In the genomic region with DNA sequence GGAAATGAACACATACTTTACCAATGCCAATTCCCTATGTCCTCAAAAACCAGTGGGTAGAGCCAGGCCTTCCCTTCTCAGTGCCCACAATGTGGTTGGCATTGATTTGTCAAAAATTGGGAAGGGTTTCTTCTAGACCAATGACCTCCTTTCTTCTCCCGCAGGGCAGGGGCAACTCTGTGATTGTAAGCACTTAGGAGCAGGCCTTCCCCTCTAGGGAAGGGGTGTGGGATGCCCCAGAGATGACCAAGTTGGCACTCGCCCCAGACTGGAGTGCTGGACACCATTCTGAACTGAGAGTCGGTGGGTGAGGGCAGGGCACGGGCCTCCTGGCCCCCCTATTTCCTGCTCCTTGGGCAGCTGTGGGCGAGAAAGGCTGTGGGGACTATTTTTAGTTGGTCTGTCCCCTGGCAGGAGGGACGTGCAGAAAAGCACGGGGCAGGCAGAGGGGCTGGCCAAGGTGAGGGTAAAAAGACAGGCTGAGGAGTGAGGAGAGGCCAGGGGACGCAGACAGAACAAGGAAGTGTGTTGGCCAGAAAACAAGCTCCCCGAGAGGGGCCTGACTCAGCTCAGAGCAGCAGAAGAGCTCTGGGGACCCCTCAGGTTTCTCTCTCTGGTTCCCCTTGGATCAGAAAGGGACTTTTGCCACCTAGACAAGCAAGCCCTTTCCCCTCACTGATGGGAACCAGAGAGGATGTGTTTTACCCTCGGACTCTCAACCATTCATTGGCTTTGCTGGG, we compare ENCODE assay signal across 7 mouse cellular contexts. TPM values are rescaled to one million over a fixed set of nuclear protein-coding genes. Genes with fewer than 3 reads are reported as not detected.
DNase-seq lines count a peak whose midpoint lies in the region; ATAC-seq and TF ChIP-seq lines count a peak whose summit lies in the region.

No protein-coding gene starts in this region.

- ATAC-seq in lung, embryonic 14.5 days (ENCODE audit: insufficient read depth): no peak
- ATAC-seq in embryonic facial prominence, embryonic 12.5 days (ENCODE audit: insufficient number of reproducible peaks, insufficient read depth, low FRiP score, low TSS enrichment): no peak
- ATAC-seq in hindbrain, embryonic 14.5 days (ENCODE audit: low FRiP score): no peak
- ATAC-seq in midbrain, embryonic 12.5 days (ENCODE audit: low FRiP score, low read depth): no peak

- peak overlapping the region; percentile 92 for H3K27ac ChIP-seq in lung, embryonic 14.5 days (ENCODE audit: low read depth)
- H3K27ac ChIP-seq in embryonic facial prominence, embryonic 12.5 days: peak overlapping the region; percentile 95
- H3K27ac ChIP-seq in hindbrain, embryonic 14.5 days: peak overlapping the region; percentile 18; the same call in 1 of the 2 replicates
- peak overlapping the region; percentile 47; the same call in 1 of the 2 replicates for H3K27ac ChIP-seq in midbrain, embryonic 12.5 days (replicated peaks)

- peaks cover 74% of the 10 kb centered on the region for H3K4me1 ChIP-seq in lung, embryonic 14.5 days (ENCODE audit: insufficient read depth)
- H3K4me1 ChIP-seq in embryonic facial prominence, embryonic 12.5 days: peaks cover 97% of the 10 kb centered on the region
- H3K4me1 ChIP-seq in hindbrain, embryonic 14.5 days (replicated peaks; ENCODE audit: control insufficient read depth, insufficient read depth, low read length): peaks cover 66% of the 10 kb centered on the region
- H3K4me1 ChIP-seq in midbrain, embryonic 12.5 days: peaks cover 67% of the 10 kb centered on the region

- peak overlapping the region; percentile 33 for H3K9ac ChIP-seq in lung, embryonic 14.5 days
- peak overlapping the region; percentile 35; the same call in 1 of the 2 replicates for H3K9ac ChIP-seq in embryonic facial prominence, embryonic 12.5 days
- H3K9ac ChIP-seq in hindbrain, embryonic 14.5 days: no peak overlapping the region
- 0 out of 2 replicates have a peak overlapping the region, but pooled peaks have one; percentile 20 for H3K9ac ChIP-seq in midbrain, embryonic 12.5 days (replicated peaks)

- H3K4me3 ChIP-seq in lung, embryonic 14.5 days (ENCODE audit: low read depth, low read length): no peak overlapping the region
- H3K4me3 ChIP-seq in embryonic facial prominence, embryonic 12.5 days: no peak overlapping the region
- H3K4me3 ChIP-seq in hindbrain, embryonic 14.5 days (replicated peaks; ENCODE audit: low read length): no peak overlapping the region
- H3K4me3 ChIP-seq in midbrain, embryonic 12.5 days: no peak overlapping the region

- H3K27me3 ChIP-seq in lung, embryonic 14.5 days (ENCODE audit: insufficient read depth, low read length): no peaks in the 10 kb centered on the region
- H3K27me3 ChIP-seq in embryonic facial prominence, embryonic 12.5 days: no peaks in the 10 kb centered on the region
- no peaks in the 10 kb centered on the region for H3K27me3 ChIP-seq in hindbrain, embryonic 14.5 days (ENCODE audit: control insufficient read depth, insufficient read depth, low read length)
- H3K27me3 ChIP-seq in midbrain, embryonic 12.5 days: peaks cover 32% of the 10 kb centered on the region

- WGBS in lung, embryonic 14.5 days: 17% methylated on average over 10 of the region's 10 CpGs
- WGBS in embryonic facial prominence, embryonic 12.5 days: 27% methylated on average over 10 of the region's 10 CpGs
- 39% methylated on average over 10 of the region's 10 CpGs for WGBS in hindbrain, embryonic 14.5 days
- 63% methylated on average over 10 of the region's 10 CpGs for WGBS in midbrain, embryonic 12.5 days

- peak; percentile 45 for DNase-seq in lung, embryonic 14.5 days
- no peak for DNase-seq in lung, postnatal 14 days
- no peak for DNase-seq in hindbrain, embryonic 14.5 days (ENCODE audit: low spot score)
- no peak for DNase-seq in embryo, embryonic 10 days (ENCODE audit: low spot score)
- DNase-seq in layer of hippocampus, postnatal 36 days: no peak

- H3K4me2 ChIP-seq in lung, embryonic 14.5 days: peak overlapping the region; percentile 91
- peak overlapping the region; percentile 88 for H3K4me2 ChIP-seq in embryonic facial prominence, embryonic 12.5 days (replicated peaks)
- peak overlapping the region; percentile 64; the same call in 1 of the 2 replicates for H3K4me2 ChIP-seq in hindbrain, embryonic 14.5 days (replicated peaks)
- no peak overlapping the region for H3K4me2 ChIP-seq in midbrain, embryonic 12.5 days (replicated peaks)

- no peaks in the 10 kb centered on the region for H3K36me3 ChIP-seq in lung, embryonic 14.5 days (ENCODE audit: insufficient read depth)
- no peaks in the 10 kb centered on the region for H3K36me3 ChIP-seq in embryonic facial prominence, embryonic 12.5 days
- no peaks in the 10 kb centered on the region for H3K36me3 ChIP-seq in hindbrain, embryonic 14.5 days (replicated peaks; ENCODE audit: control insufficient read depth, insufficient read depth)
- H3K36me3 ChIP-seq in midbrain, embryonic 12.5 days: no peaks in the 10 kb centered on the region

- no peaks in the 10 kb centered on the region for H3K9me3 ChIP-seq in lung, embryonic 14.5 days (ENCODE audit: low read depth, low read length)
- no peaks in the 10 kb centered on the region for H3K9me3 ChIP-seq in embryonic facial prominence, embryonic 12.5 days
- no peaks in the 10 kb centered on the region for H3K9me3 ChIP-seq in hindbrain, embryonic 14.5 days (ENCODE audit: control insufficient read depth, low read length)
- H3K9me3 ChIP-seq in midbrain, embryonic 12.5 days: no peaks in the 10 kb centered on the region

- TF ChIP-seq CTCF in lung, embryonic 14.5 days (IDR thresholded peaks at IDR 0.05; ENCODE audit: low read depth): no peak

RNA-seq across cellular contexts. Expression of gene Rara, which starts 3.3 kb away (rescaled TPM):
- 43.2 and 45.3 TPM in 2 replicates for polyA plus RNA-seq in lung, embryonic 14.5 days (2014; fragmentation: Nextera tagmentation; extraction: Ambion mirVana)
- 48.8 and 49.2 TPM in 2 replicates for polyA plus RNA-seq in embryonic facial prominence, embryonic 12.5 days (2016; fragmentation: Nextera tagmentation; extraction: Ambion mirVana)
- 18.4 and 18.7 TPM in 2 replicates for polyA plus RNA-seq in hindbrain, embryonic 14.5 days (2014; fragmentation: Nextera tagmentation; extraction: Ambion mirVana)
- 15.5 and 17.3 TPM in 2 replicates for polyA plus RNA-seq in midbrain, embryonic 12.5 days (2016; fragmentation: Nextera tagmentation; extraction: Ambion mirVana)
- 10 to 100 TPM; 18.5 to 18.7 TPM for total RNA-seq in layer of hippocampus, postnatal 36 days (2021)

RNA-seq across cellular contexts. Expression of gene Cdc6, which starts 23.3 kb away (rescaled TPM):
- polyA plus RNA-seq in lung, embryonic 14.5 days (2014; fragmentation: Nextera tagmentation; extraction: Ambion mirVana): 47.0 and 48.1 TPM in 2 replicates
- polyA plus RNA-seq in embryonic facial prominence, embryonic 12.5 days (2016; fragmentation: Nextera tagmentation; extraction: Ambion mirVana): 33.1 and 34.7 TPM in 2 replicates
- 4.3 and 5.2 TPM in 2 replicates for polyA plus RNA-seq in hindbrain, embryonic 14.5 days (2014; fragmentation: Nextera tagmentation; extraction: Ambion mirVana)
- polyA plus RNA-seq in midbrain, embryonic 12.5 days (2016; fragmentation: Nextera tagmentation; extraction: Ambion mirVana): 28.3 and 29.0 TPM in 2 replicates
- under 1 TPM; 0.50 to 0.88 TPM for total RNA-seq in layer of hippocampus, postnatal 36 days (2021)

RNA-seq across cellular contexts. Expression of gene Gjd3, which starts 51.9 kb away (rescaled TPM):
- 0.31 TPM in 1 of 2 replicates, not detected in the other for polyA plus RNA-seq in lung, embryonic 14.5 days (2014; fragmentation: Nextera tagmentation; extraction: Ambion mirVana)
- 0.73 and 1.4 TPM in 2 replicates for polyA plus RNA-seq in embryonic facial prominence, embryonic 12.5 days (2016; fragmentation: Nextera tagmentation; extraction: Ambion mirVana)
- polyA plus RNA-seq in hindbrain, embryonic 14.5 days (2014; fragmentation: Nextera tagmentation; extraction: Ambion mirVana): 0.60 and 1.4 TPM in 2 replicates
- polyA plus RNA-seq in midbrain, embryonic 12.5 days (2016; fragmentation: Nextera tagmentation; extraction: Ambion mirVana): 0.67 and 0.80 TPM in 2 replicates
- total RNA-seq in layer of hippocampus, postnatal 36 days (2021): 1 to 10 TPM in 1 of 2 experiments, under 1 TPM in 1; 0.96 to 1.1 TPM

Comparison
In these comparisons a context has a peak if more than half of its experiments do, and no peak if none do; other contexts are left out.
1. H3K27ac ChIP-seq: peak in every context shown above with its lines; median percentile 95 in embryonic facial prominence, embryonic 12.5 days; 92 in lung, embryonic 14.5 days; 47 in midbrain, embryonic 12.5 days; 18 in hindbrain, embryonic 14.5 days.